Mouse (Mus musculus): Measurements from ENCODE around the gene Sept8. TPM values are rescaled to one million over a fixed set of nuclear protein-coding genes. Genes with fewer than 3 reads are reported as not detected.

Sept8 gene
- polyA plus RNA-seq, 1 experiment from 2014 or later = 10.0 TPM

DNA sequence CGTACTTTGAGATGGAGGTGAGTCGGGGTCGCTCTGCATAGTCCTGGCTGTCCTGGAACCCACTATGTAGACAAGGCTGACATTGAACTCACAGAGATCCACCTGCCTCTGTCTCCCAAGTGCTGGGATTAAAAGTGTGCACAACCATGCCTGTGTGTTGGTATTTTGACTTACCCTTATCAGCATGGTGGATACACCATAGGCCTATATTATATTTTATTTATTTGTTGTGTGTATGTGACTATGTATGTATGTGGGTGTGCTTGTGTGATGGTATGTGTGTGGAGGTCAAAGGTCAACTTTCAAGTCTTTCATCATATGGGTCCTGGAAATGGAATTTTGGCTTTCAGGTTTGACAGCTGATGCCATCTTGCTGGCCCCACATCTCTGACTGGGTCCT is 3.3 kb downstream of the Sept8 start:
- no peak for TF ChIP-seq CTCF (IDR thresholded peaks at IDR 0.05; ENCODE audit: low read depth)
- peaks cover 9% of the 10 kb centered on the region for H3K4me1 ChIP-seq (replicated peaks; ENCODE audit: control insufficient read depth, insufficient read depth, low read length)
- H3K4me2 ChIP-seq (replicated peaks; ENCODE audit: low read depth) = no peak overlapping the region
- 91% methylated on average over 3 of the region's 3 CpGs for WGBS
- no peak overlapping the region for H3K4me3 ChIP-seq (ENCODE audit: low read depth, low read length)
- H3K9me3 ChIP-seq (ENCODE audit: control insufficient read depth) = no peaks in the 10 kb centered on the region
- H3K9ac ChIP-seq (ENCODE audit: low read depth, low read length) = no peak overlapping the region
- H3K36me3 ChIP-seq (ENCODE audit: control insufficient read depth, insufficient read depth) = no peaks in the 10 kb centered on the region
- H3K27ac ChIP-seq (ENCODE audit: low read depth, low read length) = no peak overlapping the region
- no peaks in the 10 kb centered on the region for H3K27me3 ChIP-seq (replicated peaks; ENCODE audit: control insufficient read depth, insufficient read depth, low read length)
- ATAC-seq = no peak

DNA sequence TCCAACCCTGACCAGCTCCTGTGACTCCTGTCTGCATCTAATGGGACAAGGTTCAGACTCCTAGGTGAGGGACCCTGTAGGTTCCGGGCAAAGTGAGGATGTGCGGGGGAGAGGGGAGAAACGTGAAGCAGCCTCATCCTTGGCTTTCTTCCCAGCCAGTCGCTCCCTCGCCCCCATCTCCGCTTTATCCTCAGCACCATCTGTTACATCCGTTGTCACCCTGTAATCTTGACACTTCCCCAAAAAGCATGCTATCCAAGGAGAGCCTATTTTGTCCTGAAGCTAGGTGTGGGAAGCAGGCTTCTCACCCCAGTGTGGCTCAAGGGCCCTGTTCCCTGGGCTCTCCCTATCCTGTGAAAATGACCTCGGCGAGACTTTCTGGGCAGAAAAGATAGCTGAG is 3.9 kb downstream of the Sept8 start:
- no peaks in the 10 kb centered on the region for H3K27me3 ChIP-seq (replicated peaks; ENCODE audit: control insufficient read depth, insufficient read depth, low read length)
- no peak overlapping the region for H3K27ac ChIP-seq (ENCODE audit: low read depth, low read length)
- H3K36me3 ChIP-seq (ENCODE audit: control insufficient read depth, insufficient read depth) = no peaks in the 10 kb centered on the region
- H3K9me3 ChIP-seq (ENCODE audit: control insufficient read depth) = no peaks in the 10 kb centered on the region
- 70% methylated on average over 9 of the region's 9 CpGs for WGBS
- ATAC-seq = no peak
- H3K4me1 ChIP-seq (replicated peaks; ENCODE audit: control insufficient read depth, insufficient read depth, low read length) = peaks cover 9% of the 10 kb centered on the region
- no peak overlapping the region for H3K9ac ChIP-seq (ENCODE audit: low read depth, low read length)
- no peak for TF ChIP-seq CTCF (IDR thresholded peaks at IDR 0.05; ENCODE audit: low read depth)
- no peak overlapping the region for H3K4me2 ChIP-seq (replicated peaks; ENCODE audit: low read depth)
- no peak overlapping the region for H3K4me3 ChIP-seq (ENCODE audit: low read depth, low read length)

GRCm38 (mm10) chr11:53523545-53524405 is 4.7 kb downstream of the Sept8 start:
- Histone ChIP-seq H3K36me3 (ENCODE audit: control insufficient read depth, insufficient read depth) (no peaks in the 10 kb centered on the region), H3K4me2 (replicated peaks; ENCODE audit: low read depth) (no peak overlapping the region), H3K4me1 (replicated peaks; ENCODE audit: control insufficient read depth, insufficient read depth, low read length) (peaks cover 9% of the 10 kb centered on the region), H3K27me3 (replicated peaks; ENCODE audit: control insufficient read depth, insufficient read depth, low read length) (no peaks in the 10 kb centered on the region), H3K27ac (ENCODE audit: low read depth, low read length) (no peak overlapping the region), H3K4me3 (ENCODE audit: low read depth, low read length) (no peak overlapping the region), H3K9me3 (ENCODE audit: control insufficient read depth) (no peaks in the 10 kb centered on the region), H3K9ac (ENCODE audit: low read depth, low read length) (no peak overlapping the region)
- 85% methylated on average over 14 of the region's 14 CpGs for WGBS
- no peak for ATAC-seq
- TF ChIP-seq CTCF (IDR thresholded peaks at IDR 0.05; ENCODE audit: low read depth) = no peak

GRCm38 (mm10) chr11:53524905-53525304 is 5.8 kb downstream of the Sept8 start:
- 78% methylated on average over 6 of the region's 6 CpGs for WGBS
- no peak overlapping the region for H3K4me3 ChIP-seq (ENCODE audit: low read depth, low read length)
- ATAC-seq = no peak
- no peaks in the 10 kb centered on the region for H3K9me3 ChIP-seq (ENCODE audit: control insufficient read depth)
- TF ChIP-seq CTCF (IDR thresholded peaks at IDR 0.05; ENCODE audit: low read depth) = peak; percentile 71
- no peak overlapping the region for H3K9ac ChIP-seq (ENCODE audit: low read depth, low read length)
- H3K4me1 ChIP-seq (replicated peaks; ENCODE audit: control insufficient read depth, insufficient read depth, low read length) = peaks cover 9% of the 10 kb centered on the region
- H3K4me2 ChIP-seq (replicated peaks; ENCODE audit: low read depth) = no peak overlapping the region
- no peak overlapping the region for H3K27ac ChIP-seq (ENCODE audit: low read depth, low read length)
- no peaks in the 10 kb centered on the region for H3K36me3 ChIP-seq (ENCODE audit: control insufficient read depth, insufficient read depth)
- H3K27me3 ChIP-seq (replicated peaks; ENCODE audit: control insufficient read depth, insufficient read depth, low read length) = no peaks in the 10 kb centered on the region

GRCm38 (mm10) chr11:53525461-53525860 is 6.4 kb downstream of the Sept8 start:
- TF ChIP-seq CTCF (IDR thresholded peaks at IDR 0.05; ENCODE audit: low read depth) = no peak
- no peak for ATAC-seq
- Histone ChIP-seq H3K27me3 (replicated peaks; ENCODE audit: control insufficient read depth, insufficient read depth, low read length) (no peaks in the 10 kb centered on the region), H3K4me3 (ENCODE audit: low read depth, low read length) (no peak overlapping the region), H3K9me3 (ENCODE audit: control insufficient read depth) (no peaks in the 10 kb centered on the region), H3K4me2 (replicated peaks; ENCODE audit: low read depth) (no peak overlapping the region), H3K9ac (ENCODE audit: low read depth, low read length) (no peak overlapping the region), H3K4me1 (replicated peaks; ENCODE audit: control insufficient read depth, insufficient read depth, low read length) (peaks cover 5% of the 10 kb centered on the region), H3K36me3 (ENCODE audit: control insufficient read depth, insufficient read depth) (no peaks in the 10 kb centered on the region), H3K27ac (ENCODE audit: low read depth, low read length) (no peak overlapping the region)
- 70% methylated on average over 4 of the region's 4 CpGs for WGBS

DNA sequence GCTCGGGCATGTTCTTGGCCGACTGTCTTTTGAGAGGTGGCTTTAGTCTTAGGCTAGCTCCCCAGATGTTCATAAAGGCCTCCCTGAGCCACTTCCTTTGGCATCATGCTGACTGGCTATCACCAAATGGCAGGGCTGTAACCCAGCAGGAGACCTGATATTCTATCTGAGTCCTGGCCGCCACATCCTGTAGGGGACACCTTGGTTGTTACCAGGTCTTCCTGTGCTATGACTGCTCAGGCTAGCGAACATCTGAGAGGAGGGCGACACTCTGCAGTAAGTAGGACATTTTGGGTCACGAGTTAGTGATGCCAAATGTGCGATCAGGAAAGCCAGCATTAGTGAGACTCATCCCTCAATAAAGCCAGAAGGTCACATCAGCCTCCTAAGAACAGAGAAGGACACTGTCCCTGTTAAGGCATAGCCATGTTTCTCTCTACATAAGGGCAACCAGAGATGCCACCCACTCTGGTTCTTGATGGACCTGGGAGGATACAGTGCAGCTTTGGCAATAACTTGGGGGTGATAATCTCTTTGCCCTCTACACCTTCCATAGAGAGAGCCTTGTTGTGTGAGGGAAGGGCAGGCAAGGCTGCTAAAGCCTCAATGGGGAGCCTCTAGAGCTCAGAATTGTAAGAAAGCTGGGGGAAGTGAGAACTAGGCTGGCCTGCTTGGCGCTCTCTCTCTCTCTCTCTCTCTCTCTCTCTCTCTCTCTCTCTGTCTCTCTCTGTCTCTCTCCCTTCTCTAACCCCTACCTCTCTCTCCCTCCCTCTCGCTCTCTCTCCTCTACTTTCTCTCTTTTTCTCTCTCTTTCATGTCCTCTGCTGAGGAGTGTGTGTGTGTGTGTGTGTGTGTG is 9.6 kb downstream of the Sept8 start:
- WGBS = 75% methylated on average over 9 of the region's 9 CpGs
- no peak overlapping the region for H3K27ac ChIP-seq (ENCODE audit: low read depth, low read length)
- no peak for TF ChIP-seq CTCF (IDR thresholded peaks at IDR 0.05; ENCODE audit: low read depth)
- no peak for ATAC-seq
- no peak overlapping the region for H3K9ac ChIP-seq (ENCODE audit: low read depth, low read length)
- H3K9me3 ChIP-seq (ENCODE audit: control insufficient read depth) = no peaks in the 10 kb centered on the region
- H3K4me2 ChIP-seq (replicated peaks; ENCODE audit: low read depth) = no peak overlapping the region
- H3K4me1 ChIP-seq (replicated peaks; ENCODE audit: control insufficient read depth, insufficient read depth, low read length) = no peaks in the 10 kb centered on the region
- H3K4me3 ChIP-seq (ENCODE audit: low read depth, low read length) = no peak overlapping the region
- H3K36me3 ChIP-seq (ENCODE audit: control insufficient read depth, insufficient read depth) = 0 out of 2 replicates have a peak, but pooled peaks cover 2% of the 10 kb centered on the region
- H3K27me3 ChIP-seq (replicated peaks; ENCODE audit: control insufficient read depth, insufficient read depth, low read length) = no peaks in the 10 kb centered on the region

Measured in intestine, postnatal 0 days (tissue).